Mouse (Mus musculus) midbrain, postnatal 0 days (tissue): Measurements from ENCODE around the gene Bglap3. TPM values are rescaled to one million over a fixed set of nuclear protein-coding genes. Genes with fewer than 3 reads are reported as not detected.
A peak's percentile ranks its signal among the peaks of the same experiment; 100 is the strongest.

Source experiments
- ATAC-seq: fragments of 200-750 bp; cut with Nextera tagmentation; 2 replicates; pipeline ENCODE4 v1.8.0; 2017; ENCODE audit warnings: moderate number of reproducible peaks, mild to moderate bottlenecking, moderate TSS enrichment, moderate library complexity; ENCODE audit not compliant: low FRiP score
- DNase-seq: peaks from one replicate; pipeline ENCODE4 v3.0.0-alpha.2; 2015; ENCODE audit warnings: low spot score
- H3K27ac ChIP-seq: fragments of 300-500 bp; sonication (generic); 2 replicates; pipeline ENCODE4 v1.5.1; 2014; ENCODE audit warnings: low read depth, mild to moderate bottlenecking, low read length, mixed read lengths
- H3K27me3 ChIP-seq: fragments of 300-500 bp; sonication (generic); 2 replicates; pipeline ENCODE4 v1.6.1; 2014; ENCODE audit warnings: low read length, control low read depth, mixed read lengths; ENCODE audit not compliant: insufficient read depth
- H3K36me3 ChIP-seq: fragments of 300-500 bp; sonication (generic); 2 replicates; pipeline ENCODE4 v1.6.1; 2014; ENCODE audit warnings: low read length, control low read depth, mixed read lengths; ENCODE audit not compliant: insufficient read depth
- H3K4me1 ChIP-seq: fragments of 300-500 bp; sonication (generic); 2 replicates; pipeline ENCODE4 v1.6.1; 2014; ENCODE audit warnings: mild to moderate bottlenecking, control low read depth, antibody characterized with exemption, low read length, mixed read lengths; ENCODE audit not compliant: insufficient read depth
- H3K4me2 ChIP-seq: fragments of 300-500 bp; sonication (generic); 2 replicates; pipeline ENCODE4 v1.6.1; 2014; ENCODE audit warnings: low read depth, mild to moderate bottlenecking, low read length, mixed read lengths; ENCODE audit not compliant: poor library complexity, severe bottlenecking
- H3K4me3 ChIP-seq: fragments of 300-500 bp; sonication (generic); 2 replicates; pipeline ENCODE4 v1.5.1; 2014; ENCODE audit warnings: low read depth, mild to moderate bottlenecking, low read length, moderate library complexity
- H3K9ac ChIP-seq: fragments of 300-500 bp; sonication (generic); replicated peaks from 2 replicates; pipeline ENCODE4 v1.6.1; 2014; ENCODE audit warnings: mild to moderate bottlenecking, low read length, moderate library complexity, mixed read lengths; ENCODE audit not compliant: poor library complexity, severe bottlenecking
- H3K9me3 ChIP-seq: fragments of 300-500 bp; sonication (generic); 2 replicates; pipeline ENCODE4 v1.6.1; 2016; ENCODE audit warnings: low read length, control low read depth
- CTCF ChIP-seq: IDR thresholded peaks from 2 replicates; pipeline ENCODE4 v1.5.1; 2016; ENCODE audit warnings: antibody characterized with exemption, mild to moderate bottlenecking
- WGBS: fragments of 180-500 bp; shearing (Covaris S2); extraction: QIAGEN DNeasy Blood & Tissue Kit; methylation state at CpG from one replicate; pipeline ENCODE4 v1.1.7; 2014; 5-methylcytosine and 5-hydroxymethylcytosine counted together
- polyA plus RNA-seq: library from polyadenylated mRNA; unstranded; fragments of >200 nt; fragmentation: Nextera tagmentation; extraction: Ambion mirVana; gene quantifications from 2 replicates; pipeline ENCODE4 v1.2.1, GENCODE M21; 2015
- total RNA-seq: library from RNA; depleted of rRNA; stranded (reverse); fragments of >200 nt; gene quantifications from 2 replicates; pipeline ENCODE4 v1.2.3, GENCODE M21; 2014

The Bglap3 gene
- total and polyA plus RNA-seq, 2 experiments from 2014 or later: 0.38 TPM; not detected in 1

DNA sequence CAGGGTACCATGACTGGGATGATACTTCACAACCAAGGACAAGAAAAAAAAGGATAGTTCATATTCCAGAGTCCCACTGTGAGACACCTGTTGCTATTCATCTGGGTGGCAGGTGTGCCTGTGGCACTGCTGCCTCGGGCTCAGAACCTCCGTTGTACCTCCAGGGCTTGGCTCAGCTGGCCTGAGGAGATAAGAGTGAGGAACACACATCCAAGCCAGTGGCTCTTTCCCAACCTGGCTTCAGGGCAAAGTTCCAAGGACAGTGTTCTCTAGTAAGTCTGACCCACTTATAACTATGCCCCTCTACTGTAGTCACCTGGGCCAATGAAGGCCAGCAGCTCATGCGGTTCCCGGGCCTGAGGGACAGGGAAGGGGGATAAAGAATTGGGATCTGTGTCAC is 39.1 kb upstream of the Bglap3 start:
- DNase-seq: no peak
- Histone ChIP-seq H3K9me3 (no peaks in the 10 kb centered on the region), H3K4me2 (no peak overlapping the region), H3K36me3 (peaks cover 24% of the 10 kb centered on the region), H3K9ac (no peak overlapping the region), H3K27me3 (no peaks in the 10 kb centered on the region), H3K27ac (no peak overlapping the region), H3K4me3 (no peak overlapping the region), H3K4me1 (no peaks in the 10 kb centered on the region)
- no peak for ATAC-seq
- TF ChIP-seq CTCF: no peak
- 87% methylated on average over 4 of the region's 4 CpGs for WGBS

DNA sequence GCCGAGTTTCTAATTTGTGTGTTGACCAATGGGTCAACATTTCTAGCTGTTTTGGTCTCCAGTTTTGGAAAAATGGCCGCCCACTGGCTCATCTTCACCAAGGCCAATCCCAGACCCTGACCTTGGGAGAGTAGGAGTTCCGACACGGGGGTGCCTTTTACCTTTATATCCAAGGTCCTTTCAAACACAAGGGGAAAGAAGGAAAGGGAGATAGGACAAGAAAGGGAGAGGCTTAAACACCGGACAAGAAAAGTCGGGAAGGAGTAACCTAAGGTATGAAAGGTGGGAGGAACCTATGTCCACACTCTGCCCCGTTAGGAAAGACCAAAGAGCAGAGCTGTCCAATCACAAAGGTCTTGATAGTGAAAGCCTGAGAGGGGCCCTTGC is 38.1 kb upstream of the Bglap3 start:
- no peak for ATAC-seq
- Histone ChIP-seq H3K27ac (peak overlapping the region; percentile 86), H3K36me3 (peaks cover 21% of the 10 kb centered on the region), H3K9ac (no peak overlapping the region), H3K27me3 (no peaks in the 10 kb centered on the region), H3K4me2 (peak overlapping the region; percentile 55), H3K4me3 (peak overlapping the region; percentile 52), H3K9me3 (no peaks in the 10 kb centered on the region), H3K4me1 (no peaks in the 10 kb centered on the region)
- no peak for DNase-seq
- WGBS: 25% methylated on average over 7 of the region's 7 CpGs
- TF ChIP-seq CTCF: no peak

- H3K4me3 ChIP-seq: peak within 1 kb of the TSS; percentile 52
- no peaks in the 10 kb centered on the region for H3K4me1 ChIP-seq
- H3K4me2 ChIP-seq: peak within 1 kb of the TSS; percentile 55
- peak; percentile 91 for ATAC-seq
- WGBS: under 1% methylated on average over 54 of the region's 54 CpGs
- peak within 1 kb of the TSS; percentile 75 for H3K9ac ChIP-seq
- H3K9me3 ChIP-seq: no peaks in the 10 kb centered on the region
- H3K27ac ChIP-seq: peak within 1 kb of the TSS; percentile 86
- peak; percentile 2; the same call in 1 of the 2 replicates for TF ChIP-seq CTCF
- peak; percentile 89 for DNase-seq
- peaks cover 15% of the 10 kb centered on the region for H3K36me3 ChIP-seq
- H3K27me3 ChIP-seq: no peaks in the 10 kb centered on the region
These were observed 37.5 kb upstream of the Bglap3 start, which contains the start of gene Pmf1 for GRCm38 (mm10) chr3:88409741-88410644. Gene Pmf1 (minus strand): TSS chr3:88410331.

- H3K27ac ChIP-seq: no peak overlapping the region
- DNase-seq (no peak), ATAC-seq (no peak)
- TF ChIP-seq CTCF: no peak
- H3K4me3 ChIP-seq: no peak overlapping the region
- no peaks in the 10 kb centered on the region for H3K27me3 ChIP-seq
- peak overlapping the region; percentile 55; the same call in 1 of the 2 replicates for H3K4me2 ChIP-seq
- peaks cover 15% of the 10 kb centered on the region for H3K36me3 ChIP-seq
- no peaks in the 10 kb centered on the region for H3K4me1 ChIP-seq
- H3K9me3 ChIP-seq: no peaks in the 10 kb centered on the region
- no peak overlapping the region for H3K9ac ChIP-seq
- 73% methylated on average over 5 of the region's 5 CpGs for WGBS
These were observed 36.4 kb upstream of the Bglap3 start for GRCm38 (mm10) chr3:88408953-88409352.

DNA sequence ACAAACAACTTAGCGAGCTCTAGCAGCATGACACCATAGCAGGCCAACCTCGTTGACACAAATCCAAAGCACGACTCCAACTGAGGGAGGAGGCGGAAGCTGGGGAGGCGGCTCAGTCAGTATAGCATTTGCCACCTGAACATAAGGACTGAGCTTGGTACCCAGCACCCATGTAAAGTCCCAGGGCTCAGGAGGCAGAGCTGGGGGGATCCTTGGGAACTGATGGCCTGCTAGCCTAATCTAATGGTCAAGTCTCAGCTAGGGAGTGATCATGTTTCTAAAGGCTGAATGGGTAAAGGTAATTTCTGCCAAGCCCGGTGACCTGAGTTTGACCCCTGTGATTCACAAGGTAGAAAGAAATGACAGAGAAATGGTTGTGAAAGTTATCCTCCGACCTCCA is 35.0 kb upstream of the Bglap3 start:
- no peaks in the 10 kb centered on the region for H3K4me1 ChIP-seq
- DNase-seq (no peak), ATAC-seq (no peak)
- H3K36me3 ChIP-seq: peaks cover 5% of the 10 kb centered on the region
- H3K27me3 ChIP-seq: no peaks in the 10 kb centered on the region
- no peak for TF ChIP-seq CTCF
- no peak overlapping the region for H3K4me2 ChIP-seq
- H3K4me3 ChIP-seq: no peak overlapping the region
- H3K9me3 ChIP-seq: no peaks in the 10 kb centered on the region
- H3K9ac ChIP-seq: no peak overlapping the region
- H3K27ac ChIP-seq: no peak overlapping the region
- WGBS: 59% methylated on average over 7 of the region's 7 CpGs

DNA sequence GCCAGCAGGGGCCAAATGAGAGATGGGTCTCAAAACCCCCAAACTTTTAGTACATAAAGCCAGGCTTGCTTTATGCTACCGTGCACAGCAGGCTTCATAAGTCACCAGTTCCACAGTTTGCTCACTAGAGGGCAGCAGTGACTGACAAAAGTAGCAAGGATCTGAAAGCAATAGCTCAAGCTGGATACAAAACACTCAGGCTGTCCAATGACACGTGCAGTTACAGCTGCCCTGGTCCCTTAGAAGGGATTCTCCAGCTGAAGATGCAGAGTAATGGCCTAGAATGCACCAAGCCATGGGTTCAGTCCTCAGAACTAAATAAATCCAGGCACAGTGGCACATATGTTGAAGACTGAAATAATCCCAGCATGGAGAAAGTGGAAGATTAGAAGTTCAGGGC is 34.5 kb upstream of the Bglap3 start:
- H3K27ac ChIP-seq: no peak overlapping the region
- H3K9me3 ChIP-seq: no peaks in the 10 kb centered on the region
- H3K4me2 ChIP-seq: no peak overlapping the region
- ATAC-seq: no peak; the same call in 1 of the 2 replicates
- no peak overlapping the region for H3K9ac ChIP-seq
- H3K4me1 ChIP-seq: no peaks in the 10 kb centered on the region
- DNase-seq: peak; percentile 93
- H3K36me3 ChIP-seq: peaks cover under 1% of the 10 kb centered on the region
- 0% methylated on average over 2 of the region's 2 CpGs for WGBS
- no peaks in the 10 kb centered on the region for H3K27me3 ChIP-seq
- TF ChIP-seq CTCF: peak; percentile 97
- no peak overlapping the region for H3K4me3 ChIP-seq
